Mouse (Mus musculus) left cerebral cortex, postnatal 10 days (tissue): ENCODE results near the gene Cldn14. TPM values are rescaled to one million over a fixed set of nuclear protein-coding genes. Genes with fewer than 3 reads are reported as not detected.
"Not testable (repeated sequence)": the region's sequence is repeated elsewhere in the genome, so short reads cannot be mapped to it uniquely, and the experiment has no call there.

Experiments
- DNase-seq, 2 experiments: peaks; one replicate each; pipeline ENCODE4 v3.0.0; 2021 to 2022; ENCODE audit warnings: low spot score in 2 of 2, mixed read lengths in 1 of 2; ENCODE audit errors: extremely low spot score in 1 of 2
- intact Hi-C: fragments of 180-260 bp; cut with DNase I; formaldehyde crosslinking; loops from one replicate; pipeline ENCODE4 v1.15.1; 2025
- total RNA-seq, 2 experiments: library from RNA; stranded (reverse); gene quantifications; 2 replicates each; pipeline ENCODE4 v1.2.3; 2021

Cldn14 gene
- total RNA-seq: under 1 TPM; 0.24 to 0.84 TPM

DNA sequence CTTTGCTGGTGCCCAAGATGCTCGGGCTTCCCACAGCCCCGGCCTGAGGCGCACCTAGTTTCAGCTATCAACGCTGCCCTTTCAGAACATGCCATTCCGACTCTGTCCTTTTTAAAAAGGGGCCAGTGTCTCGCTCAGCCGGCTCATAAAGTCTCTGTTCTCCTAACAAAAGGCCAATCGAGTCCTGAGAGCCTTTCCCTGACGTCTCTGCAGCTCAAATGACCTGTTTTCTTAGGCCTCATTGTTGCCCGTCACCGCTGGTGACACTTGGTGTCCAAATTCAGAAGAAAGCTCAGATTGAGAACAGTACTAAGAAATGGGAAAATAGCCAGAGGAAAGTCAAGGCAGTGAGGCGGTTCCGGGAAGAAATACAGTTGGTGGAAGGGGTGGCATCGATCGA is at the start of gene Cldn14:
TSS of gene Cldn14 (minus strand) at position 101 of the 400 bp plus-strand sequence.
- intact Hi-C loops: no loop called here
- DNase-seq: no peak

DNA sequence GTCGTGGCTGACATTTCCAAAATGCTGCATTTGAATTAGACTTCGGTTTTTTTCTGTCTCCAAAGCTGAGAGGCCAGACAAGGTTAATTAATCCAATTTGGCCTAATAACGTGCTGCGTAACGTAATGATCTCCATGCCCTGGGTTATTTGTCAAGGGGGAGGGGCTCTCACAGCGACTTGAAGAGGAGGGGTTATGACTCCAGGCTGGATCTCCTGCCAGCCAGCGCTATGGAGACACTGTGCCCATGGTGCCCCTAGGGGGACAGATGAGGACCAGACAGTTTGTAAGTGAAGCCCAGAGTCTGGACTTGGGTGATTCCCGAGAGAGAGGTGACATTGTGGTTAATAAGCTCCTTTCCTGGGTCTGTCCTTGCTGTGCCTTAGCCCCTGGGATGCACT is 46.9 kb upstream of the Cldn14 start:
- no peak for DNase-seq
- intact Hi-C loops: no loop called here

DNA sequence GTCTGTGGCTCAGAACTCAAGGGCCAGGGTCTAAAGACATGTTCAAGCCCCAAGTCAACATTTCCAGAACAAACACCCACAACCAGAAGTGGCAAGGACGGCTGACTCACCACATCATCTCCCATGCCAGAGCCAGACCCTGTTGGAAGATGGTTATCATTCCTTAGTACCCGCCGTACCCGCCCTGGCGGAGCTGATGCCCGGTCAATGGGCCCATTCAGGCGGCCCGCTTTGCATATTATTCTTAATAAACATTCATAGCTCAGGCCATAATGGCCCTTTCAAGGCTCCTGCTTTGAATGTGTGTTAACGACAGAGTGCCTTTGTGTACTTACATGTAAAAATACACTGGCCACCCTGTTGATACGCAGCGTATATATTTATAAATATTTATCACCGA is 46.5 kb upstream of the Cldn14 start:
- DNase-seq: no peak
- intact Hi-C loops: no loop called here

DNA sequence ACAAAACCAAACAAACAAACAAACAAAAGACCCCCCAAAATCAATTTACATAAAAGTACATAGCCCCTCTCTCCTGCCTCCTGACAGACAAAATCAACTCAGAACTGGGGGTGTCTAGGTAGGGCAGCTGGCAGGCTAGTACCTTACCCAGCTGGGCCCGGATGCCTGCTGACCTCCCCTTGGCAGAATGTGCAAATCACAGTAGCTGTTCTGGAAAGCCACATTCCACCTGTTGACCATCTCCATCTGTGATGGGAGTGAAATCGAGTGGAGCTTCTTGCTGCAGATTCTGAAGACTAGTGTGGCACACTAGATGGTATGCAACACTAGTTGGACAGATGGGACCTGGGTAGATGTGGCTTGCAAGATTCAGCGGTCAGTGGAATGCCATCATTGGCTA is 41.7 kb upstream of the Cldn14 start:
- intact Hi-C loops: no loop called here
- no peak for DNase-seq

DNA sequence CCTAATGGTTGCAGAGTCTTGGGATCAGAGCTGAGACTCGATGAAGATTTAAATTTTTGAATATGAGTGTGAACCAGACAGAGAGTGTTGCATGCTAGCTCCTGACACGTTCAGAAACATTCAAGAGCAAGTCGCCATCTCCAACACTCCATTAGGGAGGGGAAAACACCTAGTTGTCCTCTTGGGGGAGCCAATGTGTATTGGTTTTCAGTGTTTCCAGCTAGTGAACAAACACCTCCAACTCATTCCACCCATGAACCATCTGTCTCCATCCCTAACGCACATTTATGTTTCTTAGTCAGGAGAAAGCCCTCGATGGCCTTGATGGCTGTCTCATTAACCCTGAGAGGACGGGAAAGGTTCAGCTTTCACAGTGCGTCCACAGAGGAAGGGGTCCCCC is 36.4 kb upstream of the Cldn14 start:
- intact Hi-C loops: no loop called here
- DNase-seq: no peak

DNA sequence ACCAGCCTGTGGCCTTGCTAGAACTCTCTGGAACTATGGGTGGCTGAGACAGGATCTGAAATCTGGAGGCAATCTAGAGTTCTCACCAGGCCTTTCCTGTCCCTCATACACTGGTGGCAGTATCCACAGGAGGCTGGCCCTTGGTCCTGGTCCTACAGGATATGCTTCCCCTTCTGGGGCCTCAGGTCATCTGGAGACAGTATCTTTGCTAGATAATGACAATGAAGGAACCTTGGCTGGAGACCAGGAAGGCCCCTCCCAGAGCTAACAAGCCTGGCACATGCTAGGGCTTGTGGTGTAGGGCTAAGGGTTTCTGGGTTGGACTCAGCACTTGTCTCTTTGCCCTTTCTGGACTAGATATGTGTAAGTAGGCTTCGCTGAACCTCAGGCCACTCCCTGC is 35.2 kb upstream of the Cldn14 start:
- no peak for DNase-seq
- intact Hi-C loops: no loop called here

DNA sequence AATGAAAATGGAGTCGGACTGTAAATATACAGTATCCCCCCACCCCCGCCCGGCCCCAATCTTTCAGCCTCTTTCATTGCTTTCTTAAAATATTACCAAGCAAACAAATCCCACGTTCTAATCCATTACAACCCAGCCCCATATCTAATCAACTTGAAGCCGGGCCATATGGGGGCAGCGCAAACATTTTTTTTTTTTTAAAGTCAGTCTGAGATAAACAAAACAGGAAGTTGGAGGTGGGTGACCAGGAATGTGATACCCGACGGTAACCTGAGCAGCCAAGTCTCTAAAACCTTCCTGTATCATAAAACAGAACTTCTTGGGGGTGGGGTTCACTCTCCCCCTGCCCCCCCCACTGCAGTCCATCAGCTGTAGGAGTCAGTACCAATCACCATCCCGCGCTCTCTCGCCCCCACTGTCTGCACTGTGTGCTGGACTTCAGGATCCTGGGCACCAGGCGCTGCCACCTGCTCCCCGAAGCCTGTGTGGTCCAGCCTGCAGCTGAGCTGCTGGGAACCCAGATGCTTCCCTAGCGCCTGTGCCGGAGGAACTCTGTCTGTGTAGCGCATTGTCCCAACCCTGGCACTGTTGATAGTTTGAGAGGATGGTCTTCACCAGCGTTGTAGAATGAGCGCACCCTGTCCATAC is 32.6 kb upstream of the Cldn14 start:
- intact Hi-C loops: no loop called here
- no peak for DNase-seq

DNA sequence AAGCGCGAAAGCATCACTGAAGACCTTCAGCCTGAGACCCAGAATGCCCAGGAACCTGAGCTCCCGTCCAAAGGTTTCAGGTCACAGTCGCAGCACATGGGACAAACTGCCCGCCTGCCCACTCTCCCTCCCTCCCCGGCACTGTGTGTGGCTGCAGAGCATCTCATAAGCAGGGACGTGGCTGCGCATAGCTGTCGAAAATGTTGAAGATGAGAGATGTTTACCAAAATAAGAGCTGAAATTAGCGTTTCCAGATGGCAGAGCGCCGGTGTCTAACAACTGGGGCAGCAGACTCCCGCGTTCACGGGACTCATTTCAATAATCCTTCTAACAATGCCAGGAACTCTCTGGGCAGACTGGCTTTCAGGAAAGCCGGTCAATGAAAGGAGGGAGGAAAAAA is 31.8 kb upstream of the Cldn14 start:
- intact Hi-C loops: no loop called here
- DNase-seq: no peak

DNA sequence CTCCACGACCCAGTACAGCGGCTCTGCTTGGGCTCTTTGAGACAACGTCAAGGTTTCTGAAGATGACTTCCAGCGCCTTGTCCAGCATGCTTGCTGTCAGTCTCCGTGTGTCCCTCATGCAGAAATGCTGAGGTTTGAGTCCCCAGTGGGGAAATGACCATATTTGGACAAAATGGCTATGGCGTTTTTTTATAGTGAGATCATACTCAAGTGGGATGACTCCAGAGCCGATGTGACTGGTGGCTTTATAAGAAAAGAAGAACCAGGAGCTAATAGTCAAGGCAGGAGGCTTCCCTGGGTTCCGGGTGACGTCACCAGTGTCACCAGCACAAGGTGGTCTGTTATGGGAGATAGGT is 30.3 kb upstream of the Cldn14 start:
- intact Hi-C loops: loop anchor here (2.0 kb wide), 1 partner anchor 220 kb away; no protein-coding TSS in a partner anchor
- DNase-seq: no peak

DNA sequence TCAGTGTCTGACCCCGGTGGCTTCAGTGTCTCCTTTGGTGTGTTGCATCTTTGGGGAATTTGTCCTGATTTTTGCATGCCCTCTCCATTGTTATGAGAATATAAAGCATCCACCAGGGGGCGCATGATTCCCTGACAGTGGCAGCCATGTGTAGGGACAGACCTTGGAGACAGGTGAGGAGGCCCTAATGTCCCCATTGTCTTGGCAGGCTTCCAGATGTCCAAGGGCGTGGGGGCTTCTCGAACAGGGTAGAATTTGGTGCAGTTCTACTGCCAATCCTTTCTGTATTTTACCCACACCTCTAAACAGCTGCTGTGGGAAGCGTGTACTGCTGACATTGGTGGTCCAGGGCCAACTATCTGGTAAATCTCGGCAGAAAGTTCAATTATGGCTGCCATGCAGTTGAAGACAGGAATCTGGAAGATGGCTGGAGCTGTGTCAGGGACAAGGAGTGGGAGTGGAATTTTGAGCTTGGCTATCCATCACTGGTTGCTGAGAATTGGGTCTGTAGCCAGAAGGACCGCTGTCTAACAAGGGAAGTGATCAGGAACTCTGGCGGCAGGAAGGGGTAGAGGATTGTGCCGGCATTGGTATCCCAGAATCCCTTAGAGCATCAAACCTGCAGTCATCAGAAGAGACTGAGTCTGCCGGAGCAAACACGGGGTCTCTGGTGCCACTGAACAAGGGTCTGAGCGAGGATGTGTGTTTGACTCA is 29.8 kb upstream of the Cldn14 start:
- intact Hi-C loops: loop anchor here (2.0 kb wide), 1 partner anchor 220 kb away; no protein-coding TSS in a partner anchor
- DNase-seq: peak; percentile 24 to 60

DNA sequence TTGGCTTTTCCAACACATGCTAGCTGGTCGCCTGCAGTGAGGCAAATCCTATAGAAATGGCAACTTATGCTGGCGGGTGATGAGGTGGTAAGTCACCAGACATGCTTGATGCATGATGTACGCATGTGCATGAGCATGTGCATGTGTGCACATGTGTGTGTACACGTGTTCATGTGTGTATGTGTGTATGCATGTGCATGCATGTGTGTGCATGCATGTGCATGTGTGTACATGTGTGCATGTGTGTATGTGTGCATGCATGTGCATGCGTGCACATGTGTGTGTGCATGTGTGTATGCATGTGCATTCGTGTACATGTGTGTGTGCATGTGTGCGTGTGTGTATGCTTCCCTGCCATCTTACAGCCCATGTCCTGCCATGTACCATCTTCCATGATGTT is 28.6 kb upstream of the Cldn14 start:
- no peak for DNase-seq
- intact Hi-C loops: no loop called here

DNA sequence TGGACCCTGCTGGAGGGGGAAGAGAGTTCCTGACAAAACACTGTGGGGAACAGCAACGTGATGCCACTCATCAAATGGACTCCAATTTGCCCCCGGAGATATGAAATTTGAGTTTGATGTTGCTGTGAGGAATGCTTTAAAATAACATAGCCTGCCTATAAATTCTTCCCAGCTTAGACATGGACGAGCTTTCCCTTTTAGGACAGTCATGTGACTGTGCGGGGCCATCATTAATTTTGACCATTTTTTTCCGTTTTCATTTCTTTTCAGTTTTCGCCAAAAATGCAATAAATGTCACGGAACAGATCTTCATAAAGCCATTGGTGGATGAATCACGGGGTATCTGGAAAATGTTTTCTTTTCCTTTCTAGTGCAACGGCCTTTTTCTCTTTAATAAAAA is 25.5 kb upstream of the Cldn14 start:
- intact Hi-C loops: no loop called here
- no peak for DNase-seq

DNA sequence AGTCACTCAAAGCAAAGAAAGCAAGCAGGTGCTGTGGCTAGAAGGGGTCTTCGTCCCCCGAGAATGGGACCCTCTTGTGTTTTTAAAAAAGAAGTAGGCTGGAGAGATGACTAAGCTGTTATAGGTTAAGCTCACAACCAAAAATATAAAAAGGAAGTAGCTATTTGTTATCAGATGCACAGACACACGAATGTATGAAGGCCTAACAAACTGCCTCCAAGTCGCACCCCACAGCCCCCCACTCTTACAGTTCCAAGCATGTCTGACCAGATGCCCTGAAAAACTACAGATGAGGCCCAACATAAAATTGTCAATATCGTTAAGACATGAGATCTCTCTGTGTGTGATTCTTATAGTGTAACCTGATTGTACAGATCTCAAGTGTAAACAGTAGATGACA is 23.6 kb upstream of the Cldn14 start:
- intact Hi-C loops: no loop called here

DNA sequence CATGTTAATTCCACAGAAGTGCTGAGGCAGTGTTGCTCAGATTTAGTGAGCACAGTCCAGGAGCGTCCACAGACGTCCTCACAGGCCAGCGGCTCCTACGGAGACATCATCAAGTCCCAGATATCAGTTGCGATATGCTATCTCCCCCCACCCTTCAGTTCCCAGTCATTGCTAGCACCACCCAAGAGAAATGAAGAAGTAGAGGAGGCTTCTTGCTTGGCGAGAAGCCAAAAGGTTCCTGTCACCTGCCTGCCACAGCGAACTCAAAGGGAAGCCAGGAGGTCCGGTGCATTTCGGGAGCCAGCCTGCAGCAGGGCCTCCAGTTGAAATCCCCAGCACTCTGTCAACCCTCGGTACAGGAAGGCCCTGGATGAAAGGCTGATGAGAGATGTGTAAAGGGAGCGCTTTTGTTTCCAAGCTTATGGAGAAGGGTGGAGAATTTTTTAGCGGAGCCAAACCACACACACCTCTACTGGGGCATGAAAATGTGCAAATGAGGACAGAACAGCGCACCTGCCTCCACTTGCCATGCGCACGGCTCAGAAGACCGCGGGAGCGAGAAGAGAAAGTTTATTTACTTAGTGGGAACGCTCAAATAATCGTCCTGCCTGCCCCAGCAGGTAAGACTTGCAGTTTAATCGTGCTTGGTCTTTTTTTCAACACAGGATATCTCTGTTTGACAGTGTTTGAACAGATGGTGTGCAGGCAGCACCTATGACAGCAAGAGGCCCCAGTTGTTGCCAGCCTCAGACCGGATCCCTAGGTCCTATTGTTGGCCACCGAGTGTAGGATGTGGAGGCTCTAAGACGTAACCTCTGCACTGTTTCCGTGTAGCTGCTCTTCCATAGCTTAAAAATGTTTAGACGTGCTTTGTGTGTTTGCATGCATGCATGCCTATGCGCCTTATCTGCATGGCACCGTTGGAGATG is 15.0 kb upstream of the Cldn14 start:
- DNase-seq: no peak
- intact Hi-C loops: no loop called here

More for the DNA sequence above, 23.6 kb upstream of the Cldn14 start:
- DNase-seq: no peak

DNA sequence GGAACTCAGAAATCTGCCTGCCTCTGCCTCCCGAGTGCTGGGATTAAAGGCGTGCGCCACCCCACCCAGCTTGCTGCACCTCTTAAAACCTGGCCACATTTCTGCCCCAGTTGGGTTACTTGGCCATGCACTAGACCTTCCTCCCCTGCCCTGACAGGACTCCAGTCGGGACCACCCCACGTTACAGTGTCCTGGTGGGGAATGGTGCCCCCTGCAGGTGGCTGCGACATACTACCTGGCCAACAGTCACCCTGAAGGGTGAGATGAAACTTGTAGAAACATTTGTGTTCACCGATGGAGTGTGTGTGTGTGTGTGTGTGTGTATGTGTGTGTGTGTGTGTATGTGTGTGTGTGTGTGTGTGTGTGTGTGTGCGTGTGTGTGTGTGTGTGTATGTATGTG is 11.1 kb upstream of the Cldn14 start:
- DNase-seq, intact Hi-C loops: not testable (repeated sequence)

DNA sequence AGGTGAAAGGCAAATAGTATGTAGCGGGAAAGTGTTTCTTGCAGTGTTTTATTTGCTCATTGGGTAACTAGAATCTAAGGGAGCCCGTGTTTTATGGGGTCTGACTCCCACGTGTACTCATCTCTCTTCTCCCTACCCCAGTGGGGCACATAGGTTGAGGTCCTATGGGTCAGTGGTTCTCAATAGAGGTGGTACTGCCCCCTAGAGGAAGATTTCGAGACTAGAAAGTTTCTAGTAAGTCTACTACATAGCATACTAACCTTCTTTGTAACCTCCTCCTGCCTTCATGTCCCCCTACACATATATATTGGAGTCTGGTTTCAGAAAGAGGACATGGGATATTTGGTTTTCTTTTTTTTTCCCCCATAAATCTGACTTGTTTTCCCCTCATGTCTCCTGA is 9.3 kb upstream of the Cldn14 start:
- DNase-seq: no peak
- intact Hi-C loops: no loop called here

DNA sequence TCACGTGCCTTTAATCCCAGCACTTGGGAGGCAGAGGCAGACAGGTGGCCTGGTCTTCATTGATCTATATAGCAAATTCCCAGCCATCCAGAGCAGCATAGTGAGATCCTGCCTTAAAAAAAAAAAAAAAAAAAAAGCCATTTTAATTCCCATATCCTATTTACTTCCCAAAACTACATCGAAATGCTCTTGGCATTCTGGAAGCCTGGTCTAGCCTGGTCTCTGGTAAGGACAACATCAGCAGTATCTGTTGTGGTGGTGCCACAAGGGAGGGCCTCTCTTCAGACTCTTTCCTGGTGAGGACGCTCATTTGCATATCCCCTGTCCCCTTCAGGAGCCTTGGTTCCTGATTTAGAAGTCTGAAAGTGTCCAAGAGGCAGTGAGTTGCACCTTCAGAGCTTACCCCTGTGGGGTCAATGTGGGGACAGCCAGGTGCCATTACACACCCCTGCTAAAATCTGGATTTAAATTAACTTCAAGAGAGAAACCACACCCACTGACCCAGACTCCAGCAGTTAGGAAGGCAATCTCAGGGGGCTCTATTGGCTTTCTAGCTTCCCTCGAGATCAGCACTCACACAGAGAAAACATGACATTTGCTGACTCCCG is 6.0 kb upstream of the Cldn14 start:
- intact Hi-C loops: no loop called here
- DNase-seq: no peak

DNA sequence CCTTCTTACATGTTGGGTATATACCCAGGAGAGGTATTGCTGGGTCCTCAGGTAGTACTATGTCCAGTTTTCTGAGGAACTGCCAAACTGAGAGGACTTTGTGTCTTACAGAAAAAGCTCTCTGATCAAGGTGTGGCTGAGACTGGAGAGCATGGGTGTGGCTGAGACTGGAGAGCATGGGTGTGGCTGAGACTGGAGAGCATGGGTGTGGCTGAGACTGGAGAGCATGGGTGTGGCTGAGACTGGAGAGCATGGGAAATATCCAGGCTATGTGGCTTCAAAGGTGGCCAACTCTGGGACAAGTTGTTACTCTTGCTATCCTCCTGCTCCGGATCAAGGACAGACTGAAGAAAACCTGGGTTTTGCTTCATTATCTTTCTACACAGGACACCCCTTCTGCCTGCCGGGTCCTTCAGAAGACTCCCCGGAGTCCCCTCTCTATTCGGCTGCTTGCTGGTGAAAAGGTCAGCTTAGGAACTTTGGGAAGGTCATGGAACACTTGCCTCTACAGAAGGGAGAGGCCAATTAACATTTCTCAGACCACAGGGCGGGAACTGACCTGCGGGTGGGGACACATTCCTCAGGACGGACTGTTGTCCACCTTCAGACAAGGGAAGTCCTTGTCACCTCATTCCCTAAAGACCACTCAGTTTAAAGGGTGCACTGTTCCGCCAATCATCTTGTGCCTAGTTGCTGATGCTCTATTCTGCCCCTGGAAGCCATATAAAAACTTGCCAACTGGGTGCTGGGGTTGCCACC is 4.9 kb upstream of the Cldn14 start:
- DNase-seq, intact Hi-C loops: not testable (repeated sequence)

DNA sequence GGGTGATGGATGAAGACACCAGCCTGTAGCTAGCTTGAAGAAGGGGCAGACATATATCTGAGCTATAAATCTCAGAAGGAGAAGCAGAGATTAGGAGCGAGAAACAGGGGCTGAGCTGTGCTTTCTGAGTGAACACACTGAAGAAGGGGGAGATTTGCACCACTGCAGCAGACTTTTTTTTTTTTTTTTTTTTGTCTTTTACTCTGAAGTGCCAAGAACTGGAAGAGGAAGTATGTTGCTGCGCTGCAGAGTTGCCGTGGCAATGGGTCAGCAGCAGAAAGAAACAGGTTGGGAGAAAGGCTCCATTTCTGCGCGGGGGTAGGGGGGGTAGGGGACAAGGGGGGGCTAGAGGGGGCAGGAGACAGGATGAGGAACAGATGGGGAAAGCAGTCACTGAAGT is 2.6 kb upstream of the Cldn14 start:
- intact Hi-C loops: no loop called here
- DNase-seq: no peak
